In the genomic region with DNA sequence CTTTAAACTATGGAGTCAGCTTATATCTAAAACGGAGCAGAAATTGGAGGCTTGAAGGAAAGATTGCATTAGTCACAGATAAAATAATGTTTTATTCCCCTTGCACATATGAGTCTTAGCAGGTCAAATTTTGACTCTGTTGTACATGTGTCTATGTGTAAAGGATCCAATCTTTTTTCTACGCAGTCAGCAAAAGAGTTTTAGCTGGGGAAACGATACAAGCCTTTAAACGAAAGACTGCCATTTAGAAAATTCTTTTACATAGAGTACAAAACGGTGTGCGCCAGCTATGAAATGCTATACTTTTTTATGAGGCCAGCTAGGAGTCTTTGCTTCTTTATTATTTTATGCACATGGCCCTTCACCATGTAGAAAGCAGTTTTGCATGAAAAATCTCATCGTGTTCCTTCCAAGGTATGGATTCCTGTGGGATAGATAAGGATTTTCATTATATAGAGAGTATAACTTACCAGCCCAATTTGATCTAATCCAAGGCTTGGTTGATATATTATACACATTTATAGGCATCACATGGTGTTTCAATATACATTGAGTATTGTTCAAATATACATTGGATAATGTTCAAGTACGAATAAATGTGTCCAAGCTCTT, we compare ENCODE assay signal across 20 mouse cellular contexts.
A peak's percentile ranks its signal among the peaks of the same experiment; 100 is the strongest.
DNase-seq lines count a peak whose midpoint lies in the region; ATAC-seq and TF ChIP-seq lines count a peak whose summit lies in the region.
"Had no signal": no experiment of that assay in that cellular context is flagged by ENCODE, and none has a peak within 500 bp of the region (broad histone marks: within the 10 kb centered on the region; RNA-seq: fewer than 3 reads in every experiment).

No protein-coding gene starts in this region.

- H3K4me2 ChIP-seq in limb, embryonic 13.5 days (replicated peaks), result no peak overlapping the region
- H3K4me2 ChIP-seq in limb, embryonic 14.5 days (replicated peaks; ENCODE audit: low read depth, low read length, severe bottlenecking), result no peak overlapping the region
- no peak overlapping the region for H3K4me2 ChIP-seq in limb, embryonic 15.5 days

- no peak overlapping the region for H3K4me3 ChIP-seq in limb, embryonic 13.5 days
- H3K4me3 ChIP-seq in limb, embryonic 10.5 days, result no peak overlapping the region
- H3K4me3 ChIP-seq in limb, embryonic 14.5 days (replicated peaks; ENCODE audit: low read length), result no peak overlapping the region
- H3K4me3 ChIP-seq in limb, embryonic 15.5 days, result no peak overlapping the region
- no peak overlapping the region for H3K4me3 ChIP-seq in lung, adult 2 months (replicated peaks; ENCODE audit: extremely low read depth, low read depth, low read length)

- no peak for DNase-seq in limb, embryonic 10.5 days (ENCODE audit: low spot score)
- peak; percentile 76 for DNase-seq in limb, embryonic 14.5 days (ENCODE audit: low spot score)
- no peak for DNase-seq in heart, postnatal 36 days
- DNase-seq in lung, adult 2 months, result no peak
- DNase-seq: adrenal gland, adult 2 months; adrenal gland, adult 8-10 months; adrenal gland, postnatal 10 days; adrenal gland, postnatal 14 days; adrenal gland, postnatal 25 days; adrenal gland, postnatal 36 days; B cell, adult 2 months; cerebellum, adult 11 months; cerebellum, adult 11-12 months; cerebellum, adult 18-20 months had no signal

- no peak overlapping the region for H3K9ac ChIP-seq in limb, embryonic 13.5 days
- H3K9ac ChIP-seq in limb, embryonic 14.5 days (ENCODE audit: low read depth, low read length, severe bottlenecking), result no peak overlapping the region
- H3K9ac ChIP-seq in limb, embryonic 15.5 days, result no peak overlapping the region

- peak; percentile 87 for ATAC-seq in limb, embryonic 13.5 days (ENCODE audit: low FRiP score, low read depth)
- peak; percentile 86 for ATAC-seq in limb, embryonic 14.5 days (ENCODE audit: low FRiP score, low read depth)
- peak; percentile 86 for ATAC-seq in limb, embryonic 15.5 days (ENCODE audit: insufficient number of reproducible peaks, low FRiP score, low TSS enrichment, low read depth)
- ATAC-seq: activated CD4-positive, CD25-positive, alpha-beta regulatory T cell, adult 4 months; CD4-positive, CD25-positive, alpha-beta regulatory T cell, adult 4 months; Patski had no signal

- no peaks in the 10 kb centered on the region for H3K9me3 ChIP-seq in limb, embryonic 13.5 days
- H3K9me3 ChIP-seq in limb, embryonic 10.5 days (replicated peaks), result no peaks in the 10 kb centered on the region
- no peaks in the 10 kb centered on the region for H3K9me3 ChIP-seq in limb, embryonic 14.5 days (ENCODE audit: control insufficient read depth, low read length)
- no peaks in the 10 kb centered on the region for H3K9me3 ChIP-seq in limb, embryonic 15.5 days

- no peaks in the 10 kb centered on the region for H3K27me3 ChIP-seq in limb, embryonic 13.5 days
- H3K27me3 ChIP-seq in limb, embryonic 10.5 days (ENCODE audit: low read depth, poor library complexity, severe bottlenecking), result no peaks in the 10 kb centered on the region
- H3K27me3 ChIP-seq in limb, embryonic 14.5 days (ENCODE audit: control insufficient read depth, insufficient read depth, low read length), result no peaks in the 10 kb centered on the region
- no peaks in the 10 kb centered on the region for H3K27me3 ChIP-seq in limb, embryonic 15.5 days

- WGBS in limb, embryonic 13.5 days, result 50% methylated on average over 8 of the region's 8 CpGs
- 89% methylated on average over 8 of the region's 8 CpGs for WGBS in limb, embryonic 10.5 days
- 48% methylated on average over 8 of the region's 8 CpGs for WGBS in limb, embryonic 14.5 days
- whole genome bisulfite sequencing in limb, embryonic 15.5 days, result 45% methylated on average over 8 of the region's 8 CpGs
- WGBS in lung, adult 2 months, result 90% methylated on average over 8 of the region's 8 CpGs

- no peaks in the 10 kb centered on the region for H3K36me3 ChIP-seq in limb, embryonic 13.5 days
- no peaks in the 10 kb centered on the region for H3K36me3 ChIP-seq in limb, embryonic 10.5 days
- no peaks in the 10 kb centered on the region for H3K36me3 ChIP-seq in limb, embryonic 14.5 days (ENCODE audit: control insufficient read depth, insufficient read depth, low read length)
- H3K36me3 ChIP-seq in limb, embryonic 15.5 days, result no peaks in the 10 kb centered on the region
- H3K36me3 ChIP-seq: G1E had no signal

- intact Hi-C loops in heart, postnatal 36 days (cut with DNase I), result no loop called here

- TF ChIP-seq POLR2A in limb, embryonic 14.5 days (IDR thresholded peaks at IDR 0.05; ENCODE audit: borderline replicate concordance, extremely low read depth, insufficient read depth, insufficient read length), result no peak
- no peak for TF ChIP-seq POLR2A in lung, adult 2 months (IDR thresholded peaks at IDR 0.05; ENCODE audit: borderline replicate concordance, extremely low read depth, low read depth, low read length)

- 0 out of 2 replicates have a peak, but pooled peaks cover 6% of the 10 kb centered on the region for H3K4me1 ChIP-seq in limb, embryonic 13.5 days
- no peaks in the 10 kb centered on the region for H3K4me1 ChIP-seq in limb, embryonic 10.5 days
- H3K4me1 ChIP-seq in limb, embryonic 14.5 days (ENCODE audit: control insufficient read depth, insufficient read depth, low read length), result no peaks in the 10 kb centered on the region; the same call in 1 of the 2 replicates
- no peaks in the 10 kb centered on the region for H3K4me1 ChIP-seq in limb, embryonic 15.5 days
- no peaks in the 10 kb centered on the region for H3K4me1 ChIP-seq in lung, adult 2 months (ENCODE audit: control insufficient read depth, insufficient read depth, low read length)

- no peak for TF ChIP-seq CTCF in lung, adult 2 months (IDR thresholded peaks at IDR 0.05; ENCODE audit: insufficient read depth, low read length)

- peak overlapping the region; percentile 40; the same call in 1 of the 2 replicates for H3K27ac ChIP-seq in limb, embryonic 13.5 days
- H3K27ac ChIP-seq in limb, embryonic 10.5 days, result no peak overlapping the region
- peak overlapping the region; percentile 50 for H3K27ac ChIP-seq in limb, embryonic 14.5 days (replicated peaks; ENCODE audit: low read depth, low read length)
- H3K27ac ChIP-seq in limb, embryonic 15.5 days, result peak overlapping the region; percentile 65
